Mouse (Mus musculus) liver, embryonic 14.5 days (tissue): Measurements from ENCODE around the gene Hemk1.

Experiments used
- CTCF ChIP-seq: IDR thresholded peaks from 2 replicates; pipeline ENCODE4 v1.5.1; 2016; ENCODE audit warnings: antibody characterized with exemption, low read depth, control low read depth
- EP300 ChIP-seq: IDR thresholded peaks from 2 replicates; pipeline ENCODE4 v1.6.1; 2016; ENCODE audit warnings: antibody characterized with exemption, low read depth

DNA sequence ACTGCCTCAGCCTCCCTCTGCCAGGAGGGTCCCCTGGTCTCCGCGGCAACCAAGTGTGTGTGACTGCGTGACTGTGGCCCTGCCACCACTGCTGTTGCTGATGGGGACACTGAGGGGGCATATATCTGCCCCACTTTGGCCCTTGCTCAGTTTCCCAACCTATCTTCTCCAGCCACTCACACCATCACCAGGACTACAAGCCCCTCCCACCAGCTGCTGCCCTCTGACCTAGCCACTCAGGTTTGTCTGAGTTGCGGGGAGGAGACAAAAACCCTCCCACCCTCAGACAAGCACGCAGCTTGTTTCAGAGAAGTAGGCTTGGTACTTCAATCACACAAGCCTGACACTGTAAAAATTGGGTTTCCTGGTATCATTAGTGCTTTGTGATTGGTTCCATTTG, 37.3 kb upstream of the Hemk1 start:
- TF ChIP-seq EP300 (no peak), CTCF (no peak)
